Mouse (Mus musculus): ENCODE results near the gene BC024978. TPM values are rescaled to one million over a fixed set of nuclear protein-coding genes. Genes with fewer than 3 reads are reported as not detected.

BC024978 gene
- polyA plus RNA-seq, 1 experiment from 2014 or later, result 4.3 TPM

DNA sequence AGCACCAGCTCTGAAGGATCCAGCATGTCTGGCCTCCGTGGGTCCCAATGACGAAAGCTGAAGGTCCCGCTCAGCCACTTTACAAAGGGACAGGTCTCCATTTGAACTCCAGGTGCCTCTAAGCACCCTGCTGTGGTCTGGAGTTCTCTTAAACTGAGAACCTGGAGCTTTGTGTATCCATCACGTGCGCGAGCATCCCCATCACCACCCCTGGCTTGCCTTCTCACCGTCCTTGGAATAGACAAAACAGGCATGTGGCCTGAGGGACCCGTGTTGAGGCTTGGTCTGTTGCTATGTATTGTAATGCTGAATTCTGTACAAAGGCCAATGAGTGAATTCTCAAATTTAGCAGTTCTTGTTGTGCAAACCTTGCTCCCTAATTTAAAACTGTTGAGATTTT lies 3.2 kb downstream of the BC024978 start:
- H3K4me3 ChIP-seq (replicated peaks), result no peak overlapping the region
- peaks cover 37% of the 10 kb centered on the region for H3K36me3 ChIP-seq
- ATAC-seq, result no peak
- H3K9me3 ChIP-seq, result no peaks in the 10 kb centered on the region
- no peaks in the 10 kb centered on the region for H3K27me3 ChIP-seq
- H3K27ac ChIP-seq, result no peak overlapping the region
- H3K4me1 ChIP-seq (replicated peaks), result peaks cover 20% of the 10 kb centered on the region
- WGBS, result 93% methylated on average over 8 of the region's 8 CpGs
- no peak overlapping the region for H3K4me2 ChIP-seq (replicated peaks)
- no peak overlapping the region for H3K9ac ChIP-seq (replicated peaks)

DNA sequence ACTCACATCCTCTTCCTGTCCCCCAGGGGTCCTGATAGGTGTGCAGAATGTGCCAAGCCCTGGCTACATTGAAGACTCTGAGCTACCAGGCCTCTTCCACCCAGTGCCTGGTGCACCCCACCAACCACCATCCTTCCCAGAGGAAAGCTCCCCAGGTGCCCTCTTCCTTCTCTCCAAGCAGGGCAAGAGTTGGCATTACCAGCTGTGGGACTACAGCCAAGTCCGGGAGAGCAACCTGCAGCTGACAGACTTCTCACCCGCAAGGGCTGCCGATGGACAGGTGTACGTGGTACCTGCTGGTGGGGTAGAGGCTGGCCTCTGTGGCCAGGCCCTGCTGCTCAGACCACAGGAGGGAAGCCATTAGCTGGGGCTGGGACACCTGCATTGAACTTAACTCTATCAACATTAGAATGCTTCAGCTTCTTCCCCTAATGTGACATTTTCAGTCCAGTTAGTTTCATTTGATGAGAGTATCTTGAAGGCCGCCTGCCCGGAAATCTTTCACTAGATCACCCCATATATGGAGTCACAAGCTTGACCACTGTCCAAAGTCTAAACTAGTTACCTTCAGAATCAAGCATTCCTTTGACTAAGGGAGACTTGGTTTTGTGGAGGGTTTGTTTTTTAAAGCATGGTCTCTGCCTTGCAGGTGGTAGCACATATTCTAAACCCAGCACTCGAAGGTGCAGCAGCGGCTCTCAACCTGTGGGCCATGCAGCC lies 8.3 kb downstream of the BC024978 start:
- no peak for ATAC-seq
- no peak overlapping the region for H3K4me3 ChIP-seq (replicated peaks)
- 97% methylated on average over 8 of the region's 8 CpGs for WGBS
- H3K36me3 ChIP-seq, result peaks cover 72% of the 10 kb centered on the region
- H3K9ac ChIP-seq (replicated peaks), result no peak overlapping the region
- no peaks in the 10 kb centered on the region for H3K4me1 ChIP-seq (replicated peaks)
- no peaks in the 10 kb centered on the region for H3K27me3 ChIP-seq
- no peak overlapping the region for H3K4me2 ChIP-seq (replicated peaks)
- no peak overlapping the region for H3K27ac ChIP-seq
- no peaks in the 10 kb centered on the region for H3K9me3 ChIP-seq

- 89% methylated on average over 2 of the region's 2 CpGs for WGBS
- Histone ChIP-seq H3K4me1 (replicated peaks) (no peaks in the 10 kb centered on the region), H3K9me3 (no peaks in the 10 kb centered on the region), H3K4me3 (replicated peaks) (no peak overlapping the region), H3K27me3 (no peaks in the 10 kb centered on the region), H3K27ac (no peak overlapping the region), H3K36me3 (peaks cover 92% of the 10 kb centered on the region), H3K4me2 (replicated peaks) (no peak overlapping the region), H3K9ac (replicated peaks) (no peak overlapping the region)
- ATAC-seq, result no peak
These were observed 17.0 kb downstream of the BC024978 start for GRCm38 (mm10) chr7:27212626-27213025.

DNA sequence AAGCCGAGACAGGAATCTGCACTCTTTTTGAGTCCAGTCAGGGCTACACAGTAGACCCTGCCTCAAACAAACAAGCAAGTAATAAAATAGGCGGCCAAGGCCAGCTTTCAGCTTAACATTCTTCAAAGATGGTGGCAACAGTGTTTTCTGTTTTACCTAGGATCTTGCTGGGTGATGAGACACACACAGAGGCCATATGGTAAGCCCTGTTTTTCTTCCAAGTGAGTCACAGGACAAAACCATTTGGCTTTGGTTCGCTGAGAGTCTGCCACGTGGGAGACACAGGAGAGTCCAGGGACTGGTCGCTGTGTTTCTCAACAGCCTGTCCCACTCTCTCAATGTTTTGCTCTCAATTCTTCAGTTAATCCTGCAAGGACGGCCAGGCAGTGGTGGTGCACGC lies 23.0 kb downstream of the BC024978 start:
- Histone ChIP-seq H3K4me1 (replicated peaks) (peaks cover 7% of the 10 kb centered on the region), H3K9me3 (no peaks in the 10 kb centered on the region), H3K9ac (replicated peaks) (no peak overlapping the region), H3K4me2 (replicated peaks) (no peak overlapping the region), H3K4me3 (replicated peaks) (no peak overlapping the region), H3K27ac (no peak overlapping the region), H3K36me3 (peaks cover 64% of the 10 kb centered on the region), H3K27me3 (no peaks in the 10 kb centered on the region)
- WGBS, result 84% methylated on average over 7 of the region's 7 CpGs
- no peak for ATAC-seq

DNA sequence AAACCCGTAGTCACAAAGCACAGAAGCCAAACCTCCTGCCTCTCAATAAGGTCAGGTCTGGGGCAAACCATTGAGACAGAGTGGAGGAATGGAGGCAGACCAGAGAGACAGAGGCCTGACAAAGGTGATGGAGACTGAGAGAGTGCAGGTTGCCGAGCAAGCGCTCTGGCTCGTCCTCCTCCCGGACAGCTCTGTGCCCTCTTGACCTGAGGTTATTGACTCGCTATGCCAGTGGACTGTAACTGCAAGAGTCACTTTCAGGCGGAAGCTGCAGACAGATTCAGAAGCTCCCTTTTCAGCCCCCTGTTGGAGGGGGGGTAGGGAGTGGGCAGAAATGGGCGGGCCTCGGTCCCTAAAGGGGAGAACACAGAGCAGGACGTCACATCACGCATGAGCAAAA lies 24.4 kb downstream of the BC024978 start:
- Histone ChIP-seq H3K27ac (no peak overlapping the region), H3K4me1 (replicated peaks) (peaks cover 21% of the 10 kb centered on the region), H3K4me3 (replicated peaks) (no peak overlapping the region), H3K36me3 (peaks cover 55% of the 10 kb centered on the region), H3K9ac (replicated peaks) (no peak overlapping the region), H3K9me3 (no peaks in the 10 kb centered on the region), H3K27me3 (no peaks in the 10 kb centered on the region), H3K4me2 (replicated peaks) (no peak overlapping the region)
- WGBS, result 75% methylated on average over 11 of the region's 11 CpGs
- no peak for ATAC-seq

DNA sequence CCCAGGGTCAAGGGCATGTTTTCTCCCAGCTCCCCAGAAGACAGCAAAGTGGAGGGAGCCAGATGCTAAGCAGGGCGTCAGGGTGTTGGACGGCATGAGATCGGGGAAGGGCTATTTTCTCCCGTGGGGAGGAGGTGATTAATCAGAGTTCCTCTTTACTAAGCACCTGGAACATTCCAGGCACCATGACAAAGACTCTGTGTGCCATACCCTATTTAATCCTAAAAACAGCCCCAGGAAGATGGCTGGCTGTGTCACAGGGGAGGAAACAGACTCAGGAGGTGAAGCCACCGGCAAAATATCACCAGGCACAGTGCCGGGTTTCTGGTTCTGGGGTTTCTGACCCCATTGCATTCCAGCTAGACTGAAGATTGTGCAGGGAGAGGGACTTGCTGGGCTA lies 26.4 kb downstream of the BC024978 start:
- WGBS, result 90% methylated on average over 6 of the region's 6 CpGs
- ATAC-seq, result no peak
- Histone ChIP-seq H3K36me3 (peaks cover 38% of the 10 kb centered on the region), H3K27me3 (no peaks in the 10 kb centered on the region), H3K4me1 (replicated peaks) (peaks cover 41% of the 10 kb centered on the region), H3K9ac (replicated peaks) (0 out of 2 replicates have a peak overlapping the region, but pooled peaks have one; percentile 14), H3K4me3 (replicated peaks) (no peak overlapping the region), H3K27ac (no peak overlapping the region), H3K9me3 (no peaks in the 10 kb centered on the region), H3K4me2 (replicated peaks) (no peak overlapping the region)

- Histone ChIP-seq H3K36me3 (peaks cover 33% of the 10 kb centered on the region), H3K4me3 (replicated peaks) (no peak overlapping the region), H3K9me3 (no peaks in the 10 kb centered on the region), H3K4me2 (replicated peaks) (no peak overlapping the region), H3K27ac (no peak overlapping the region), H3K4me1 (replicated peaks) (peaks cover 47% of the 10 kb centered on the region), H3K27me3 (no peaks in the 10 kb centered on the region), H3K9ac (replicated peaks) (no peak overlapping the region)
- ATAC-seq, result no peak
- 88% methylated on average over 1 of the region's 1 CpGs for WGBS
These were observed 27.0 kb downstream of the BC024978 start for GRCm38 (mm10) chr7:27222538-27222937.

GRCm38 (mm10) chr7:27224877-27225575 lies 29.4 kb downstream of the BC024978 start:
- no peak for ATAC-seq
- Histone ChIP-seq H3K4me2 (replicated peaks) (peak overlapping the region; percentile 90), H3K27me3 (no peaks in the 10 kb centered on the region), H3K4me1 (replicated peaks) (peaks cover 55% of the 10 kb centered on the region), H3K9me3 (no peaks in the 10 kb centered on the region), H3K27ac (no peak overlapping the region), H3K9ac (replicated peaks) (peak overlapping the region; percentile 94), H3K36me3 (peaks cover 12% of the 10 kb centered on the region), H3K4me3 (replicated peaks) (peak overlapping the region; percentile 89)
- 80% methylated on average over 11 of the region's 11 CpGs for WGBS

GRCm38 (mm10) chr7:27227276-27227675 lies 31.7 kb downstream of the BC024978 start:
- peak overlapping the region; percentile 90 for H3K4me2 ChIP-seq (replicated peaks)
- no peak overlapping the region for H3K27ac ChIP-seq
- H3K27me3 ChIP-seq, result no peaks in the 10 kb centered on the region
- H3K4me1 ChIP-seq (replicated peaks), result peaks cover 59% of the 10 kb centered on the region
- peak overlapping the region; percentile 94 for H3K9ac ChIP-seq (replicated peaks)
- no peaks in the 10 kb centered on the region for H3K9me3 ChIP-seq
- H3K4me3 ChIP-seq (replicated peaks), result peak overlapping the region; percentile 89
- ATAC-seq, result no peak
- H3K36me3 ChIP-seq, result no peaks in the 10 kb centered on the region
- WGBS, result 33% methylated on average over 9 of the region's 9 CpGs

DNA sequence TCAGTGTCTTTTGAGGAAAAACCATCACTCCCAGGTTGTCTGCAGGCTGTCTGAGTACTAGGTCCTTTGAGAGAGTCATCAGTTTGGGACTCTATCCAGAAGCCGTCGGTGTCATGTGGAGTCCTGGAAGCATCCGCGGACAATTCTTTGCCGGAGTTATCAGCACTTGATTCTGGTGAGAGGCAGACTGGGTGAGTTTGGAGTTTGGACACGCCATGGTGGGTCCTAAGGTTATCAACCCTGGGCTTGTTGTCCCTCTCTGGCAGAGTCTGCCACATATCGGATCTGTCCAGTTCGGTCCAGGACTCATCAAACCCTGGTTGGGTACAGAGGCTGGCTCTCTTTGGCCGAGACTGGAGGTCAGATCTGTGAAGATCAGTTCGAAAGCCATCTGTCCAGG lies 32.1 kb downstream of the BC024978 start:
- no peak; the same call in 1 of the 2 replicates for ATAC-seq
- peak overlapping the region; percentile 87 for H3K27ac ChIP-seq
- WGBS, result 3% methylated on average over 10 of the region's 10 CpGs

DNA sequence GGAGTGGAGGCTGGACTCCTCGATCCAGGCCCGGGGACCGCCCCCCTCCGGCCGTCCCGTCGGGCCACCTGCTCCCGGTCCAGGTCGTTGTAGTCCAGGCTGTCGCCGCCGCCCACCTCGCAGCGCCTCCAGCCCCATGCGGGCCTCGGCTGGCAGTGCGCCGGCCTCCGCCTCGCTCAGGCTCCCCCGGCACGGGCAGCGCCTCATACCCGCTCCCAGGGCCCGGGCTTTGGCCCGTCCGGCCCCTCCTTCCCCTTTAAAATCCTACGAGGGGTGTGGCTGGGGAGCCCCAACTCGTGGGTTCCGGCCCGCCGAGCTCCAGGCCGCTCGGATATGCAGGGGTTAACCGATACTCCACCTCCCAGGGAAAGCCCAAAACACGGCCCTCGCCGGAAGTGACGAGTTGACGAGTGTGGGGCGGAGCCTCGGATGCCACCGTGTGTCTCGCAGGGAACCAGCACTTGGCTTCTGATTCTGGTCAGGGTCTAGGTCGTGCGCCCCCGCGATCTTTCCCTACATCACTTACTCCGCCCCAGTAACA lies 32.8 kb downstream of the BC024978 start, which contains the start of gene Itpkc:
TSS of gene Itpkc (minus strand) at position 381 of the 541 bp plus-strand sequence.
- peak within 1 kb of the TSS; percentile 90 for H3K4me2 ChIP-seq (replicated peaks)
- peak within 1 kb of the TSS; percentile 87 for H3K27ac ChIP-seq
- 1% methylated on average over 49 of the region's 49 CpGs for WGBS
- H3K27me3 ChIP-seq, result no peaks in the 10 kb centered on the region
- H3K4me1 ChIP-seq (replicated peaks), result peaks cover 56% of the 10 kb centered on the region
- ATAC-seq, result peak; percentile 78
- H3K4me3 ChIP-seq (replicated peaks), result peak within 1 kb of the TSS; percentile 89
- H3K9me3 ChIP-seq, result no peaks in the 10 kb centered on the region
- no peaks in the 10 kb centered on the region for H3K36me3 ChIP-seq
- peak within 1 kb of the TSS; percentile 94 for H3K9ac ChIP-seq (replicated peaks)

More for the DNA sequence above, 32.1 kb downstream of the BC024978 start:
- no peaks in the 10 kb centered on the region for H3K27me3 ChIP-seq
- H3K4me2 ChIP-seq (replicated peaks), result peak overlapping the region; percentile 90
- H3K9ac ChIP-seq (replicated peaks), result peak overlapping the region; percentile 94
- no peaks in the 10 kb centered on the region for H3K9me3 ChIP-seq
- H3K4me1 ChIP-seq (replicated peaks), result peaks cover 59% of the 10 kb centered on the region
- peak overlapping the region; percentile 89 for H3K4me3 ChIP-seq (replicated peaks)
- H3K36me3 ChIP-seq, result no peaks in the 10 kb centered on the region

GRCm38 (mm10) chr7:27228865-27229264 lies 33.3 kb downstream of the BC024978 start:
- 15% methylated on average over 6 of the region's 6 CpGs for WGBS
- Histone ChIP-seq H3K27ac (peak overlapping the region; percentile 87), H3K27me3 (no peaks in the 10 kb centered on the region), H3K36me3 (no peaks in the 10 kb centered on the region), H3K4me2 (replicated peaks) (peak overlapping the region; percentile 90), H3K4me3 (replicated peaks) (peak overlapping the region; percentile 89), H3K9me3 (no peaks in the 10 kb centered on the region), H3K9ac (replicated peaks) (peak overlapping the region; percentile 94), H3K4me1 (replicated peaks) (peaks cover 56% of the 10 kb centered on the region)
- ATAC-seq, result no peak
